Mouse (Mus musculus): ENCODE data around the gene Vwa7.
A peak's percentile ranks its signal among the peaks of the same experiment; 100 is the strongest.

Gene Vwa7

DNA sequence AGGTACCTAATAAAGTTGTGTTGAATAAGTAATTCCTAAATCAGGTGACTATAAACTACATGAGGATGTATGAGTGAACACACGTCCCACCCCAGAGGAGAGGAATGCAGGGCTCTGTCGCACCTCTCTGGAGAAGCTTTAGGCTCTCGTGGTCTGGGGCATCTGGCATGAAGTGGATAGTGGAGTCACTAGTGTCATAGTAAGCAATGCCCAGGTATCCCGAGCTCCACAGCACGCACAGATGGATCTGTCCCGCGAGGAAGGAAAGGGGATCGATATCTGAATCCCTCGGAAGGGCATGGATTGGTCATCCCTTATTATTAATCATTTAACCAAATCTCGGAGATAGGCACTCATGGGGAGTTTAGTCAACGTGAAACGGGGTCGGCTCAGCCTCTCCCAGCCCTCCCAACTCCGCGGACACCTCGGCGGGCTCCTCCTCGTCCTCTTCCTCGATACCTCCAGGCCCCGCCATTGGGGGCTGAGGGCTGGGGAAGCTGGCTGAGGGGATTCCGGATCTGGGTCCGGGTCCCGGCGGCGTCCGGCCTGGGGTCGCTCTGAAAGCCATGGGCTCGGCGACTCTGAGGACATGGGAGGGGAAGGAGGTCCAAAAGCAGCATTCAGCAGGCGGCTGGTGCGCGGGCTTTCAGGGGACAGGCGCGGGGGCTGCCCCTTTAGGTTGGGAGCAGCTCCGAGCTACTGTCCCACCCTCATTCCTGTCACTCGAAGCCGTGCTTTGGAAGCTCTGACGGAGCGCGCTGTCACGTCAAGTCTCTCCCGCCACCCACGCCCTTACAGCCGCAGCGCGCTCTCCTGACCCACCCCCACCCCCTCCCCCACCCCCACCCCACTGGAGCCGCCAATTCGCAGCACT is 29.7 kb downstream of the Vwa7 start:
- peak; percentile 57 for DNase-seq (ENCODE audit: low read depth, low spot score)

DNA sequence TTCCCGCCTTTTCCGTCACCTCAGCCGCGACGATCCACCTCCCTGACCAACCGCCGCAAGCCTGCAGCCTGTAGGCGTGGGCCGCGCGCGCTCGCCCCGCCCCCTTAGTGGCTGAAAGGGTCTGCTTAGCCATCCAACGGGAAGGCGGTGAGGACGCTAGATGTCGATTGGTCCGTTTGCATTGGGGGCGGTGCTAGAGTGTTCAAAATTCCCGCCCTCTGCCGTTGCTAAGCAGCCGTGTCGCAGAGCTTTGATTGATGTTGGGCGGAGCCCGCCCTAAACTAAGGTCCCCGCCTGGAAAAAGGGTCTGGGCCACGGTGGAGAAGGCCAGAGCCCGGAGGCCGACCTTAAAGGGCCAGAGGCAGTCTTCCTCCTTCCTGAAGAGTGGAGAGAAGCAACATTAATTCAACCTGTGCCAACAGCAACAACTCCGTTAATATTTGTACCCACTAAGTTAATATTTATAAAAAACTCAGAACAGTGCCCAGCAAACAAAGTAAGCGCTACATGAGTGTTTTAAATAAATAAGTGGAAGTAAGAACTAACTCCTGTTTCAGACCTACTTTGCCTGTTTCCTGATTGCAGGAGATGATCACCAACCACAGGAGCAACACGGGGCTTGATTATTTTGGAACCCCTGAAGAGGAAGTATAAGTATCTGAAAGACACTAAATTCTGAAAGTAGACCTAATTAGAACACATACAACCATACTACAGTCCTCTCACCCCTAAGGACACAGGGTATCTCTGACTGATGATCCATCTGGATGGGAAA is 30.5 kb downstream of the Vwa7 start, which contains the start of gene Msh5:
TSS of gene Msh5 (minus strand) at position 65 of the 775 bp plus-strand sequence.
- DNase-seq (ENCODE audit: low read depth, low spot score): peak; percentile 100

DNA sequence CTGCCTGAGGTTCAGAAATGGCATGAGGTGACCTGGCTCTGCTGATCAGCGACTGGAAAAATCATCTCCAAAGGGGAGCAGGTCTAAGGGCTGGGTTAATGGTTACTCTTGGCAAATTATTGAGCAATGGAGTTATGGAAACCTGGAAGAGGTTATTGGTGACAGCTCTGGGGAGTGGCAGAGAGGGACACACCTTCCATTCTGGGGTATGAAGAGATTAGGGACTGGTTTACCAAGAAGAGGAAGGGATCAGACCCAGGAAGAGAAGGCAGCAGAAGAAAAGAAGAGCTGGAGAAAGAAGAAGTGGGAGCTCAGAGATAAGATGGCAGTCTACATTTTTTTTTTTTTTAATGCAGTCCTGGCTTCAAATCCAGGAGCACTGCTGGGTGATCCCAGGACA is 31.3 kb downstream of the Vwa7 start:
- DNase-seq (ENCODE audit: low read depth, low spot score): no peak

DNA sequence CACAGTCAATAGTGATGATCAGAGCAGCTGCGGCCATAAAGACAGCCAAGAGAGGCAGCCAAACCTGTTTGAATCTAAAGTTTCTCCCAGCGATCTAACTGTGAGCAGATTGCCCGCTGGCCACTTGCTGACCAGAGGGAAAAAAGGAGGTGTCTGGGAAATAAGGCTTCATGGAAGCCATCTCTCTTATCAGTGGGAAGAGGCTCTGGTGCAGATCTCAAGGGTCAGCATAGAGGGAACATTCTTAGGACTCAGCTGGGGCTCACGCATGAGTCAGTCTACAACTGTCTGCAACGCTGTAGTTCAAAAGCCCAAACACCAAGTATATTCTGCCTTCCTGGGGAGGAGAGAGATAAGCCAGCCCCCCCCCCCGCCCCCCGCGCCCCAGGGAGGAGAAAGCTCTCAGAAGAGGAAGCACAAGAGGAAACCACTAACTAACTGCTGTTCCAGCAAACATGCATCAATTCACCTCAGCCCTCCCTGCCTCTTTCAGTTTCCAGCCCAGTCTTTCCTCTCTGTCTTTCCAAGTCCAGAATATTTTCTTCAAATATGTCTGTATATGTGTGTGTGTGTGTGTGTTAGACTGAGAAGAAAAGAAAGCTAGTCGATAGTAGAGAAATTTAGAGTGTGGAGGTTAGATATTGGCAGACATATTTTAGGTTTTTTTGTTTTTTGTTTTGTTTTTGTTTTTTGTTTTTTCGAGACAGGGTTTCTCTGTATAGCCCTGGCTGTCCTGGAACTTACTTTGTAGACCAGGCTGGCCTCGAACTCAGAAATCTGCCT is 32.0 kb downstream of the Vwa7 start:
- peak; percentile 78 for DNase-seq (ENCODE audit: low read depth, low spot score)

DNA sequence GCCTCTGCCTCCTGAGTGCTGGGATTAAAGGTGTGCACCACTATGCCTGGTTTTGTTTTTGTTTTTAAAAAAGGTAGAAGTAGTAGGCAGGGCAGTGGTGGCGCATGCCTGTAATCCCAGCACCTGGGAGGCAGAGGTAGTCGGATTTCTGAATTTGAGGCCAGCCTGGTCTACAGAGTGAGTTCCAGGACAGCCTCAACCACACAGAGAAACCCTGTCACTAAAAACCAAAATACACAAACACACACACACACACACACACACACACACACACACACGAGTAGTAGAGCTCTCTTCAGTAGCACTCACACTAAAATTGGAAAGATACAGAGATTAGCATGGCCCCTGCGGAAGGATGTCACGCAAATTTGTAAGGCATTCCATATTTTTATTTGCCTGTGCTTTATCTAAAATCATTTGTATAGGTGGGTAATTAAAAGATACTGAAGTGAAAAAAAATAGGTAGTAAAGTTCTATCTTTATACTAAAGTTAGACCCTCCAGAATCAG is 32.6 kb downstream of the Vwa7 start:
- peak; percentile 58 for DNase-seq (ENCODE audit: low read depth, low spot score)

DNA sequence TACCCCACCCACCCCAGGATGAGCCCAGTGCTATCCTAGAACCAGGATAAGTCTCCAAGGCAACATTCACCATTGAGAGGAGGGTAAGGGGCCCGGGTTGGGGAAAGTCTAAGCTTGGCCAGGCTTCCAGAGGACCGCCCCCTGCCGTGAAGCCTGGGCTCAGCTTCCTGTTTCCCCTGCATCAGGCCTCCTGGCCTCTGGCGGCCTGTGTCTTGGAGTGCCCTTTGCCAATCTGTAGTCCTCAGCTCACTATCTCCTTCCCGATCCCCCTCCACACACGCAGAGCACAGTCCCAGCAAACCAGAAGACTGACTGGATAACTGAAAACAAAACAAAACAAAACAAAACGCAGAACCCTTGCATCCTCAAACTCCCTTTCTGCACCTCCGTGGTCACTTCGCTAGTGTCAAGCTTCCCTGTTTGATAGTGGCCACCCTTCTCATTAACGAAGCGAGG is 33.2 kb downstream of the Vwa7 start, which contains the start of gene Clic1:
TSS of gene Clic1 (plus strand) at position 406 of the 456 bp plus-strand sequence.
- DNase-seq (ENCODE audit: low read depth, low spot score): peak; percentile 80

DNA sequence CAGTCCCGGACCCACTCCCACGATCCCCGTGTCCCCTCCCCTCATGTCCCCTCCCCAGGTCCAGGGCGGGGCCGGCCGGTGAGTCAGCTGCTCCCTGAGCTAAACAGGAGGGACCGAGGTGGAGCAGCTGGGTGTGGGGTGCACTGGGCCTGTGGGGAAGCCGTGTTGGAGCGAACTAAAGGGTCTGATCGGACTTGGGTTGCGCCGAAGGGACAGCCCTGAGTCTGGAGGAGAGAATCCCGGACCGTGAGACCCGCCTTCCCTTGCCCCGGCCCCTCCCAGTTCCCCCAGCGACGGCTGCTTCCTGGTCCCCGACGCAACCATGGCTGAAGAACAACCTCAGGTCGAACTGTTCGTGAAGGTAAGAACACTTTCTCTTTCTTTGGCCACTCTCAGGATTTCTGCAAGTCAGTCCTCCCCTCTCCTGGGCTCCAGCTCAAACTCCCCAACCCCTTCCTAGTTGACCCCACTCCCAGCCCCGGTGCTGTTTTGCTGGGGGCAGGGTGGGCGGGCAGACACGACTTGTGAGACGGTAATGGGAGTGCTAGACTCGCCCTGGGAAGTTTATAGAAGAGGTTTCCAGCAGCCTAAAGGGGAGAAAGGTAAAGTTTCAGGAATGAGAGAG is 33.9 kb downstream of the Vwa7 start:
- peak; percentile 88 for DNase-seq (ENCODE audit: low read depth, low spot score)

DNA sequence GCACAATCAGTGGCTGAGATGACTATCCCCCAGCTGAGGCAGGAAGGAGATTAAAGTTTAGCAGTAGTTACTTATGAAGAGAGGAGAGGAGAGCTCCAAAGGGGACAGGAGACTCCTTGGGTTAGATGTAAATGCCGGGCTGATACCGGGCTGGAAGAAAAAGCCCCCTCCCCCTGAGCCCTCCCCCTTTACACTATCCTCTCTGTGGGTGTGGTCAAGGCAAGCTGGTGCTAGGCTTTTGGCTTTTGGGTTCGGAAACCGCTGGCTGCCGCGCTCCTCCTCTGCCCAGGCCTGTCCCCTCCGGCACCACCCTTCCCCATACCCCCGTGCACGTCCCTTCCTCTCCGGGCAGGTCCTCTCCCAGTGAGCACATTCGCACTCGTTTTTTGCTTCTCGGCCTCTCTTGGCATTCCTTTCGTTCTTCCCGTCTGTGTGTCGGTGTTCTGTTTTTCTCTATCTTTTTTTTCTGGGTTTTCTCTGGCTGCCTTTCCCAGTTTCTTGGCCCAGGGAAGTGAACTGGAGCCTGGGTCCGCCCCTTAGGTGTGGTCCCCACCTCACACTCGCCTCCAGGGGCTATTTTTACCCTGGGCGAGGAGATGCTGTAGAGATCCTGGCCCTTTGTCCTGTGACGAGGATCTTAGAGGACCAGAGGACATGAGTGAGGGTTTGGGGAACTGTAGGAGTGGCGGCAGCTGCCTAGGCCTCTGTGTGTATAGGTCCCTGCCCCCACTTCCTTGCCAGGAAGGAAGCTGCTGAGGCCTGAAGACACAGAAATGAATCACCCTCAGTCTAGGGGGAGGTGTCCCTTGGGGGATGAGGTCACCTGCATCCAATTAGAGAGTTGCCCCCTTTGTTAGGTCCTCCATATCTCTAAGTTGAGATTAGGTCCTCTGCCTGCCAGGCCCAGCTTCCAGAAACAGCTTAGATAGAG is 35.0 kb downstream of the Vwa7 start:
- DNase-seq (ENCODE audit: low read depth, low spot score): peak; percentile 90

DNA sequence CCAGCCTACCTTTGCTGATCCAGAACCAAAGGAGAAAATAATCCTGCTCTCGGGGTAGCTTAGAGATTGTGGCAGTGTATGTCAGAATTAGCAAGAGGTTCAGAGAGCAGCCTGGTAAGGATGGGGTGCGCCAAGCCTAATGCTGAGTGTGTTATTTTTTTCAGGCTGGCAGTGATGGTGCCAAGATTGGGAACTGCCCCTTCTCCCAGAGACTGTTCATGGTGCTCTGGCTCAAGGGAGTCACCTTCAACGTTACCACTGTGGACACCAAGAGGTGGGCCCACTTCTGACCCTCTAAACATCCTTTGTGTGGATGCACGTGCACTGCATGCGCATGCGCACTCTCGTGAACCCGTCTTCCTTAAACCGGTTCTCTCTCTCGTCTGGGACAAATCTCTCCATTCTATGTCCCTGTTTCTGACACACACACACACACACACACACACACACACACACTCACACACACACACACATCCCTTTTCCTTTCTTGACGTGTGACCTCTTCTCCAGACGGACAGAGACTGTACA is 36.0 kb downstream of the Vwa7 start:
- DNase-seq (ENCODE audit: low read depth, low spot score): no peak

DNA sequence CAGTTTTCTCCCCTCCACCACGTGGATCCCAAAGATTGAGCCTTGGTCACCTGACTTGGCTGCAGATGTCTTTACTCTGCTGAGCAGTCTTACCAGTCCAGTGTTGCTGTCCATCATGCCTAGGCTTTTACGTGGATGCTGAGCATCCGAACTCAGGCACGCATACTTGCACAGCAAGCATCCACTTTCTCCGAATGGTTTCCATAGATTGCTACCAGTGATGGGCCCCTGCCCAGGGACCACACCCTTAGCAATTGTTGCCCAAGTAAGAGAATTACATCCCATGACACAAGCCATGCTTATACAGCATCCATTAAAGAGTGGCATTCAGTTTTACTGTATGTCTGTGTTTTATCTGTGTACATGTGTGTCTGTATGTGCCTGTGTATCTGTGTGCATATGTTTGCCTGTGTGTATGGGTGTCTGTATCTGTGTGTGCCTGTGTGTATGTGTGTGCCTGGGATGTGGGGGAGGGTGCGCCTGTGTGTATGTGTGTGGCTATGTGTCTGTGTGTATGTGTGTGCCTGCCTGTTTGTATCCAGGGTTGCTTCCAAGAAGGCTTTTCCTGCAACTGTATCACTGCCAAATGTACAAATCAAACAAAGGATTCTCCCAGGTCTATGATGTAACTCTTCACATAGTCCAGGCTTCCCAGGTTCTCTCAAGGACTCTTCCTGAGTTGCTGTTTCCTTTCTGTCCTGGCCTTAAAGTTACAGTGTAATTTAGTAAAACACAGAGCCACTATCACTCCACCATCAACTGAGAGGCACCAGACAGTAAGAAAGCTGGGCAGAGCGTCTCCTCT is 39.5 kb downstream of the Vwa7 start:
- DNase-seq (ENCODE audit: low read depth, low spot score): no peak

DNA sequence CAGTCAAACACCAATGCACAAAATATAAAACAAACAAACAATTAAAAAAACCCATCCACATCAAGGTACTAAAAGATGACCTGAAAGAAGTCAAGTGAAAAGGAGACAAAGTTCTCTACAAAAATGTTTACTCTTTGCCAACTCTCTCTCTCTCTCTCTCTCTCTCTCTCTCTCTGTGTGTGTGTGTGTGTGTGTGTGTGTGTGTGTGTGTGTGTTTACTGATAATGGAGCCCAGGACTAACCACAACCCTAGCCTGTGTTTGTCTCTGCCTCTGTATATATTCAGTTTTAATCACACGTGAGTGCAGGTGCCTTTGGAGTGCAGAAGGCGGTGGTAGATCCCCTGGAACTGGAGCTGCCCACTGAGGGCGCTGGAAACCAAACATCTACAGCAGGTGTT is 40.7 kb downstream of the Vwa7 start:
- no peak for DNase-seq (ENCODE audit: low read depth, low spot score)

DNA sequence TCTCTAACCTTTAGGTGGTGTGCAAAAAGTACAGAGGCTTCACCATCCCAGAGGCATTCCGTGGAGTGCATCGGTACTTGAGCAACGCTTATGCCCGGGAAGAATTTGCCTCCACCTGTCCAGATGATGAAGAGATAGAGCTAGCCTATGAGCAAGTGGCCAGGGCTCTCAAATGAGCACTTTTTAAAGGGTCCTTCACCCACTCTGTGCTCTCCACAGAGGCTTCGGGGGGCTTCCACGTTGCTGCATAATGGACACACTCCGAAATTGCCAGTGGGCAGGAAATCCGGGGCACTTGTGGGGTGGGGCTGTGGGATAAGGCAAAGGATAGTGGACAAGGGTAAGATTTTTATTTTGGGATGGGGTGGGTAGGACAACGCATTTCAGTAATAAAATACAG is 41.9 kb downstream of the Vwa7 start:
- DNase-seq (ENCODE audit: low read depth, low spot score): no peak

DNA sequence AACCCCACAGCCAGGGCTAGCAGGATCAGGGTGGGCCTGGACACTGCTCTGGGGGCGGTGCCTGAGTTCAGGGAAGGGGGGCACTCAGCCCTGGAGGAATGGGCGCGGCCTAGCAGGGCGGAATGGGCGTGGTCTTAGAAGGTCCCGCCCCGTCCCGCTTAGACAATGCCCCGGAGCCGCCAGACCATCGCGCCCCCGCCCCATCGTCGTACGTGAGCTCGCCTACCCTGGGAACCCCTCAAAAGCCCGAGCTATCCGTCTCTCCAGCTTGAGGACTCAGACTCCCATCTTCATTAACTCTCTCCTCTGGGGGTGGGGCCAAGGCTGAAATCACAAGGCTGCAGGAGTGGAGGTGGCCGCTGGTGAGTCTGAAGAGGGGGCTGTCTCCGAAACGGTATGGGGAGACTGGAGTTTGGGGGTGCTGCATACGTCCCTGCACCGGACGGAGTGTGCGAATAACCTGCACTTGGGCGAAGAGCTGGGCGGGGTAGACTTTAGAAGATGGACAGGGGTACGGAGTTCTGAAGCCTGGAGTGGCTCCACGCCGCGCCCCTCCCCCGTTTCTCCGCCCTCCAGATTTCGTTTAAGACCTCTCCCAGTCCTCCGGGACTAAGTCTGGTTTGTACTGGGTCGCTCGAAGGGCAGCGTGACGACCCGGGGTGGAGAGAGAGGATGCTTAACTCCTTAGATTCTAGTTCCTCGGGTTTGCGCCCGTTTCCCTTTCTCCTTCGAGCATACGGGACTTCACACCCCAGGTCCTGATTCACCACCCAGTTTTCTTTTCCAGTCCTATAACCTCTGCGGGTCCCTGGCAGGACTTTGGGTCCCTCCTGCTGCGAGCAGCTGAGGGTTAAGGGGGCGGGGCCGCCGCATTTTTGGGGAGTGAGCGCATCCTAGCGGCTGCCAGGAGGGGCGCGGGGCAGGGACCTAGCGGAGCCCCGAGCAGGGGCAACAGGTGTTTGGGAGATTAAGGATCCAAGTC is 42.8 kb downstream of the Vwa7 start, which contains the start of gene Ddah2:
TSS of gene Ddah2 (plus strand) at position 125 of the 982 bp plus-strand sequence.
- peak; percentile 90 for DNase-seq (ENCODE audit: low read depth, low spot score)

DNA sequence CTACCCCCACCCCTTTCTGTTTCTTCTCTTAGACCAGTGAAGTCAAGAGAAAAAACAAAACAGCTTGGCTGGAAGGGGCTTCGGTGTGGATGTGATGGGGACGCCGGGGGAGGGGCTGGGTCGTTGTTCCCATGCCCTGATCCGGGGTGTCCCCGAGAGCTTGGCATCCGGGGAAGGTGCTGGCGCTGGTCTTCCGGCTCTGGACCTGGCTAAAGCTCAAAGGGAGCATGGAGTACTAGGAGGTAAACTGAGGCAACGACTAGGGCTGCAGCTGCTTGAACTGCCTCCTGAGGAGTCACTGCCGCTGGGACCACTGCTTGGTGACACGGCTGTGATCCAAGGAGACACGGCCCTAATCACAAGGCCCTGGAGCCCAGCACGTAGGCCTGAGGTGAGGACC is 43.7 kb downstream of the Vwa7 start:
- no peak for DNase-seq (ENCODE audit: low read depth, low spot score)

DNA sequence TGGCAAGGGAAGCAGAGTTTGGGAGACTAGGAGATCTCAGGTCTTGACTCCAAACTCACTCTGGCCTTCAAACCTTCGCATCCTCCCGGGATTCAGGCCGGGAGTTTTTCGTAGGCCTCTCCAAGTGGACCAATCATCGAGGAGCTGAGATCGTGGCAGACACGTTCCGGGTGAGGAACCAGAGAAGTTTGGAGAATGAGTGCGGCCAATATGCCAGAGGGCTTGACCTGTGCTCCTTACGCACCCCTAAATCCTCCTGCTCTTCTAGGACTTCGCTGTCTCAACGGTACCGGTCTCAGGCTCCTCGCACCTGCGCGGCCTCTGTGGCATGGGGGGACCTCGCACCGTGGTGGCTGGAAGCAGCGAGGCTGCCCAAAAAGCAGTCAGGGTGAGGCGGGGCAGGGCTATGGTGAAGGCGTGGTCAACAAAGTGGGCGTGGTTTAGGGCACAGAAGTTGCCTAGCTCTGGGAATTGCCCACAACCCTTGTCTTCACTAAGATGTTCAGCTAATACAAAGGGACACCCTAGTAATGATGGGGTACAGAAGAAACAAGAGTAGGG is 44.4 kb downstream of the Vwa7 start:
- DNase-seq (ENCODE audit: low read depth, low spot score): no peak

DNA sequence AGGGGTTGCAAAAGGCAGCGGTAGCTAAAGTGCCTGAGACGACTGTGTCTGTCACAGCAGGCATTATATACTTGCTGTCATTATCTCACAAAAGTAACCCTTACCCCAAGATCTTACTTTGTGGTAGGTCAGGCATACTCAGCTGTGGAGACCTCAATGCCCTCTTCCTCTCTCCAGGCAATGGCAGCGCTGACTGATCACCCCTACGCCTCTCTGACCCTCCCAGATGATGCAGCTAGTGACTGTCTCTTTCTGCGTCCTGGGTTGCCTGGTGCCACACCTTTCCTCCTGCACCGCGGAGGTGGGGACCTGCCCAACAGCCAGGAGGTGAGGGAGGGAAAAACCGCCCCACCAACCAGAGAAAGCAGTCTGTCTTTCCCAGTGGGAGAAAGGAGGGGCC is 44.9 kb downstream of the Vwa7 start:
- no peak for DNase-seq (ENCODE audit: low read depth, low spot score)

DNA sequence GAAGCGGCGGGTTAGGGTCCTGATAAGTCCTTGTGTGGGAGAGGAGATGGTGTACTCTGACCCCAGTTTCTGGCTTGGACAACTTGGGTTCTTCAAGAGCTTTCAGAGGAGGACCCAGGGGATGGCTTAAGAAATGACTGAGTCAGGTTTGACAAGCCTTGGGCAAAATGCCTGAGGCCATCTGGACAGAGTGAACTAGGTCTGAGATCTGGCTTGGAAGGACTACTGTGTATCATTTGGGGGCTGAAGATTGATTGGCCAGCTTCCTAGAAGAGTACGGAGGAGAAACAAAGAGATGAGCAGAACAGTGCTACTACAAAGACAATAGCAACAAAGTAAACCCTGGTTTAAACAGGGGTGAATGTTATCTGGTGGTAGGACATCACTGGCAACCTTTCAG is 47.1 kb downstream of the Vwa7 start:
- DNase-seq (ENCODE audit: low read depth, low spot score): no peak

All from A20 (cell line).